Mouse (Mus musculus): ENCODE data around the gene Erg. TPM values are rescaled to one million over a fixed set of nuclear protein-coding genes. Genes with fewer than 3 reads are reported as not detected.
A peak's percentile ranks its signal among the peaks of the same experiment; 100 is the strongest.

The Erg gene
- total RNA-seq (2014; rRNA removed) = 3.9 and 6.4 TPM in 2 replicates
- polyA plus RNA-seq (2015; fragmentation: Nextera tagmentation; extraction: Ambion mirVana) = 0.99 and 1.8 TPM in 2 replicates

- TF ChIP-seq CTCF (IDR thresholded peaks at IDR 0.05; ENCODE audit: low read depth) = no peak
- H3K4me2 ChIP-seq (ENCODE audit: low read depth) = peak within 1 kb of the TSS; percentile 78
- DNase-seq = no peak
Observed at GRCm38 (mm10) chr16:95586311-95586602, at the start of gene Erg. Gene Erg (minus strand): TSS chr16:95586593.

GRCm38 (mm10) chr16:95631816-95632215 lies 45.4 kb upstream of the Erg start:
- DNase-seq (no peak), ATAC-seq (no peak)
- TF ChIP-seq CTCF (IDR thresholded peaks at IDR 0.05; ENCODE audit: low read depth) = no peak
- Histone ChIP-seq H3K4me1 (ENCODE audit: insufficient read depth) (no peaks in the 10 kb centered on the region), H3K9ac (no peak overlapping the region), H3K27ac (ENCODE audit: low read depth, low read length) (no peak overlapping the region), H3K4me3 (ENCODE audit: low read depth, low read length) (no peak overlapping the region), H3K4me2 (ENCODE audit: low read depth) (no peak overlapping the region), H3K9me3 (ENCODE audit: low read length) (no peaks in the 10 kb centered on the region), H3K36me3 (ENCODE audit: insufficient read depth) (no peaks in the 10 kb centered on the region), H3K27me3 (ENCODE audit: insufficient read depth, low read length) (no peaks in the 10 kb centered on the region)
- WGBS = 75% methylated on average over 10 of the region's 10 CpGs

More at GRCm38 (mm10) chr16:95586311-95586602, at the start of gene Erg:
- Histone ChIP-seq H3K4me1 (ENCODE audit: insufficient read depth) (peaks cover 8% of the 10 kb centered on the region), H3K4me3 (ENCODE audit: low read depth, low read length) (peak within 1 kb of the TSS; percentile 40), H3K27me3 (ENCODE audit: insufficient read depth, low read length) (peaks cover 20% of the 10 kb centered on the region), H3K27ac (ENCODE audit: low read depth, low read length) (no peak within 1 kb of the TSS), H3K9me3 (ENCODE audit: low read length) (no peaks in the 10 kb centered on the region), H3K36me3 (ENCODE audit: insufficient read depth) (no peaks in the 10 kb centered on the region), H3K9ac (peak within 1 kb of the TSS; percentile 22; the same call in 1 of the 2 replicates)
- no peak for ATAC-seq
- 6% methylated on average over 5 of the region's 5 CpGs for WGBS

GRCm38 (mm10) chr16:95623876-95624770 lies 37.7 kb upstream of the Erg start:
- Histone ChIP-seq H3K4me1 (ENCODE audit: insufficient read depth) (no peaks in the 10 kb centered on the region), H3K27me3 (ENCODE audit: insufficient read depth, low read length) (no peaks in the 10 kb centered on the region), H3K4me3 (ENCODE audit: low read depth, low read length) (no peak overlapping the region), H3K9me3 (ENCODE audit: low read length) (no peaks in the 10 kb centered on the region), H3K9ac (no peak overlapping the region), H3K27ac (ENCODE audit: low read depth, low read length) (no peak overlapping the region), H3K36me3 (ENCODE audit: insufficient read depth) (no peaks in the 10 kb centered on the region), H3K4me2 (ENCODE audit: low read depth) (no peak overlapping the region)
- TF ChIP-seq CTCF (IDR thresholded peaks at IDR 0.05; ENCODE audit: low read depth) = no peak
- DNase-seq (no peak), ATAC-seq (no peak)
- 51% methylated on average over 7 of the region's 7 CpGs for WGBS

GRCm38 (mm10) chr16:95623056-95623455 lies 36.7 kb upstream of the Erg start:
- 67% methylated on average over 4 of the region's 4 CpGs for WGBS

GRCm38 (mm10) chr16:95619859-95620325 lies 33.5 kb upstream of the Erg start:
- 81% methylated on average over 4 of the region's 4 CpGs for WGBS
- Histone ChIP-seq H3K4me3 (ENCODE audit: low read depth, low read length) (no peak overlapping the region), H3K36me3 (ENCODE audit: insufficient read depth) (no peaks in the 10 kb centered on the region), H3K27ac (ENCODE audit: low read depth, low read length) (no peak overlapping the region), H3K27me3 (ENCODE audit: insufficient read depth, low read length) (no peaks in the 10 kb centered on the region), H3K4me1 (ENCODE audit: insufficient read depth) (no peaks in the 10 kb centered on the region), H3K4me2 (ENCODE audit: low read depth) (no peak overlapping the region), H3K9ac (no peak overlapping the region), H3K9me3 (ENCODE audit: low read length) (no peaks in the 10 kb centered on the region)
- DNase-seq (no peak), ATAC-seq (no peak)
- no peak for TF ChIP-seq CTCF (IDR thresholded peaks at IDR 0.05; ENCODE audit: low read depth)

More at GRCm38 (mm10) chr16:95623056-95623455, 36.7 kb upstream of the Erg start:
- no peak overlapping the region for H3K27ac ChIP-seq (ENCODE audit: low read depth, low read length)
- ATAC-seq = no peak
- no peak overlapping the region for H3K4me2 ChIP-seq (ENCODE audit: low read depth)
- no peak for TF ChIP-seq CTCF (IDR thresholded peaks at IDR 0.05; ENCODE audit: low read depth)
- DNase-seq = no peak
- H3K36me3 ChIP-seq (ENCODE audit: insufficient read depth) = no peaks in the 10 kb centered on the region
- no peaks in the 10 kb centered on the region for H3K27me3 ChIP-seq (ENCODE audit: insufficient read depth, low read length)
- no peak overlapping the region for H3K9ac ChIP-seq
- H3K4me3 ChIP-seq (ENCODE audit: low read depth, low read length) = no peak overlapping the region
- H3K9me3 ChIP-seq (ENCODE audit: low read length) = no peaks in the 10 kb centered on the region
- no peaks in the 10 kb centered on the region for H3K4me1 ChIP-seq (ENCODE audit: insufficient read depth)

GRCm38 (mm10) chr16:95618206-95618605 lies 31.8 kb upstream of the Erg start:
- no peaks in the 10 kb centered on the region for H3K4me1 ChIP-seq (ENCODE audit: insufficient read depth)
- no peak overlapping the region for H3K27ac ChIP-seq (ENCODE audit: low read depth, low read length)
- no peaks in the 10 kb centered on the region for H3K36me3 ChIP-seq (ENCODE audit: insufficient read depth)
- no peaks in the 10 kb centered on the region for H3K9me3 ChIP-seq (ENCODE audit: low read length)
- no peak overlapping the region for H3K4me2 ChIP-seq (ENCODE audit: low read depth)
- no peak for TF ChIP-seq CTCF (IDR thresholded peaks at IDR 0.05; ENCODE audit: low read depth)
- H3K27me3 ChIP-seq (ENCODE audit: insufficient read depth, low read length) = no peaks in the 10 kb centered on the region
- 70% methylated on average over 15 of the region's 15 CpGs for WGBS
- no peak overlapping the region for H3K4me3 ChIP-seq (ENCODE audit: low read depth, low read length)
- DNase-seq (no peak), ATAC-seq (no peak)
- no peak overlapping the region for H3K9ac ChIP-seq

- H3K9ac ChIP-seq = no peak overlapping the region
- H3K4me1 ChIP-seq (ENCODE audit: insufficient read depth) = no peaks in the 10 kb centered on the region
- H3K36me3 ChIP-seq (ENCODE audit: insufficient read depth) = no peaks in the 10 kb centered on the region
- H3K27ac ChIP-seq (ENCODE audit: low read depth, low read length) = no peak overlapping the region
- no peak for DNase-seq
- H3K9me3 ChIP-seq (ENCODE audit: low read length) = no peaks in the 10 kb centered on the region
- no peak overlapping the region for H3K4me3 ChIP-seq (ENCODE audit: low read depth, low read length)
- H3K27me3 ChIP-seq (ENCODE audit: insufficient read depth, low read length) = no peaks in the 10 kb centered on the region
- no peak overlapping the region for H3K4me2 ChIP-seq (ENCODE audit: low read depth)
- WGBS = 39% methylated on average over 6 of the region's 6 CpGs
- ATAC-seq = no peak
- no peak for TF ChIP-seq CTCF (IDR thresholded peaks at IDR 0.05; ENCODE audit: low read depth)
Observed at GRCm38 (mm10) chr16:95617720-95618119, 31.3 kb upstream of the Erg start.
